In genomic region chr14:76020259-76020785, GRCm38 (mm10) we compare ENCODE assay signal across 19 mouse cellular contexts. TPM values are rescaled to one million over a fixed set of nuclear protein-coding genes. Genes with fewer than 3 reads are reported as not detected.
DNase-seq lines count a peak whose midpoint lies in the region; ATAC-seq and TF ChIP-seq lines count a peak whose summit lies in the region.
"Had no signal": no experiment of that assay in that cellular context is flagged by ENCODE, and none has a peak within 500 bp of the region (broad histone marks: within the 10 kb centered on the region; RNA-seq: fewer than 3 reads in every experiment).

No protein-coding gene starts in this region.

- ATAC-seq in forebrain, embryonic 11.5 days (replicated peaks; ENCODE audit: low FRiP score) = no peak
- ATAC-seq in forebrain, postnatal 0 days = no peak
- 0 out of 2 replicates have a peak, but pooled peaks have one; percentile 26 for ATAC-seq in forebrain, embryonic 15.5 days (replicated peaks)
- no peak for ATAC-seq in midbrain, embryonic 14.5 days (ENCODE audit: low FRiP score, low TSS enrichment)
- ATAC-seq in inflammation-experienced regulatory T-cells, adult 6 months = no peak

- no peak overlapping the region for H3K4me3 ChIP-seq in forebrain, embryonic 11.5 days (ENCODE audit: low read depth, low read length)
- no peak overlapping the region for H3K4me3 ChIP-seq in forebrain, postnatal 0 days (ENCODE audit: low read depth, low read length)
- H3K4me3 ChIP-seq in forebrain, embryonic 15.5 days = no peak overlapping the region
- no peak overlapping the region for H3K4me3 ChIP-seq in midbrain, embryonic 14.5 days (replicated peaks; ENCODE audit: low read depth, low read length)
- H3K4me3 ChIP-seq in heart, embryonic 10.5 days = no peak overlapping the region
- H3K4me3 ChIP-seq: embryonic facial prominence, embryonic 13.5 days; heart, embryonic 15.5 days had no signal

- H3K9ac ChIP-seq in forebrain, embryonic 11.5 days (ENCODE audit: low read length) = no peak overlapping the region
- no peak overlapping the region for H3K9ac ChIP-seq in forebrain, postnatal 0 days
- no peak overlapping the region for H3K9ac ChIP-seq in forebrain, embryonic 15.5 days (replicated peaks)
- no peak overlapping the region for H3K9ac ChIP-seq in midbrain, embryonic 14.5 days (replicated peaks; ENCODE audit: low read length)
- H3K9ac ChIP-seq: embryonic facial prominence, embryonic 13.5 days; heart, embryonic 15.5 days had no signal

- WGBS in forebrain, embryonic 11.5 days = 84% methylated on average over 5 of the region's 5 CpGs
- WGBS in forebrain, postnatal 0 days = 61% methylated on average over 5 of the region's 5 CpGs
- 57% methylated on average over 5 of the region's 5 CpGs for WGBS in forebrain, embryonic 15.5 days
- WGBS in midbrain, embryonic 14.5 days = 64% methylated on average over 5 of the region's 5 CpGs
- 80% methylated on average over 5 of the region's 5 CpGs for WGBS in heart, embryonic 10.5 days

- H3K9me3 ChIP-seq in forebrain, embryonic 11.5 days (ENCODE audit: control insufficient read depth, low read length) = no peaks in the 10 kb centered on the region; the same call in 1 of the 2 replicates
- H3K9me3 ChIP-seq in forebrain, postnatal 0 days (ENCODE audit: low read length) = no peaks in the 10 kb centered on the region
- no peaks in the 10 kb centered on the region for H3K9me3 ChIP-seq in forebrain, embryonic 15.5 days
- H3K9me3 ChIP-seq in midbrain, embryonic 14.5 days (ENCODE audit: control insufficient read depth, low read length) = no peaks in the 10 kb centered on the region
- H3K9me3 ChIP-seq in heart, embryonic 10.5 days = no peaks in the 10 kb centered on the region
- H3K9me3 ChIP-seq: heart, embryonic 15.5 days had no signal

- 0 out of 2 replicates have a peak overlapping the region, but pooled peaks have one; percentile 28 for H3K27ac ChIP-seq in forebrain, embryonic 11.5 days (ENCODE audit: low read depth, low read length)
- H3K27ac ChIP-seq in forebrain, postnatal 0 days (ENCODE audit: low read depth, low read length) = no peak overlapping the region
- H3K27ac ChIP-seq in forebrain, embryonic 15.5 days (replicated peaks) = peak overlapping the region; percentile 72
- peak overlapping the region; percentile 70 for H3K27ac ChIP-seq in midbrain, embryonic 14.5 days (replicated peaks; ENCODE audit: low read depth, low read length)
- H3K27ac ChIP-seq in heart, embryonic 10.5 days = no peak overlapping the region
- H3K27ac ChIP-seq: embryonic facial prominence, embryonic 13.5 days; heart, embryonic 15.5 days; macrophage had no signal

- H3K27me3 ChIP-seq in forebrain, embryonic 11.5 days (ENCODE audit: control insufficient read depth, insufficient read depth, low read length) = no peaks in the 10 kb centered on the region
- no peaks in the 10 kb centered on the region for H3K27me3 ChIP-seq in forebrain, postnatal 0 days (ENCODE audit: insufficient read depth, low read length)
- H3K27me3 ChIP-seq in forebrain, embryonic 15.5 days = no peaks in the 10 kb centered on the region
- H3K27me3 ChIP-seq in midbrain, embryonic 14.5 days (ENCODE audit: control insufficient read depth, insufficient read depth, low read length) = no peaks in the 10 kb centered on the region
- H3K27me3 ChIP-seq in heart, embryonic 10.5 days (ENCODE audit: insufficient read depth, poor library complexity, severe bottlenecking) = no peaks in the 10 kb centered on the region
- H3K27me3 ChIP-seq: CH12.LX; embryonic facial prominence, embryonic 13.5 days; heart, embryonic 15.5 days had no signal

- no peaks in the 10 kb centered on the region for H3K36me3 ChIP-seq in forebrain, embryonic 11.5 days (ENCODE audit: control insufficient read depth, insufficient read depth, low read length)
- no peaks in the 10 kb centered on the region for H3K36me3 ChIP-seq in forebrain, postnatal 0 days (ENCODE audit: insufficient read depth)
- no peaks in the 10 kb centered on the region for H3K36me3 ChIP-seq in forebrain, embryonic 15.5 days
- H3K36me3 ChIP-seq in midbrain, embryonic 14.5 days (ENCODE audit: control insufficient read depth, insufficient read depth, low read length) = no peaks in the 10 kb centered on the region
- H3K36me3 ChIP-seq in heart, embryonic 10.5 days = no peaks in the 10 kb centered on the region
- H3K36me3 ChIP-seq: embryonic facial prominence, embryonic 13.5 days; heart, embryonic 15.5 days had no signal

- peaks cover 3% of the 10 kb centered on the region; the same call in 1 of the 2 replicates for H3K4me1 ChIP-seq in forebrain, embryonic 11.5 days (replicated peaks; ENCODE audit: control insufficient read depth, insufficient read depth, low read length)
- H3K4me1 ChIP-seq in forebrain, postnatal 0 days (ENCODE audit: insufficient read depth) = no peaks in the 10 kb centered on the region
- peaks cover 23% of the 10 kb centered on the region for H3K4me1 ChIP-seq in forebrain, embryonic 15.5 days
- H3K4me1 ChIP-seq in midbrain, embryonic 14.5 days (ENCODE audit: control insufficient read depth, insufficient read depth, low read length) = peaks cover 7% of the 10 kb centered on the region
- H3K4me1 ChIP-seq in heart, embryonic 10.5 days = no peaks in the 10 kb centered on the region
- H3K4me1 ChIP-seq: embryonic facial prominence, embryonic 13.5 days; heart, embryonic 15.5 days had no signal

- DNase-seq in forebrain, embryonic 11.5 days (ENCODE audit: low spot score) = no peak
- DNase-seq in forebrain, postnatal 0 days = no peak
- peak; percentile 14 for DNase-seq in MN1 (ENCODE audit: low spot score)
- DNase-seq in midbrain, embryonic 14.5 days = no peak
- DNase-seq in heart, embryonic 10.5 days (ENCODE audit: low spot score) = no peak
- no peak for DNase-seq in adrenal gland, adult 2 months
- DNase-seq: adrenal gland, postnatal 25 days; cerebellum, adult 2 months; gastrocnemius, postnatal 10 days; heart, adult 18-20 months; kidney, postnatal 4 days; lung, adult 2 months; thymus, postnatal 4 days had no signal

- TF ChIP-seq CTCF in forebrain, postnatal 0 days (IDR thresholded peaks at IDR 0.05; ENCODE audit: low read depth) = no peak

- no peak overlapping the region for H3K4me2 ChIP-seq in forebrain, embryonic 11.5 days (ENCODE audit: low read depth, low read length, severe bottlenecking)
- H3K4me2 ChIP-seq in forebrain, postnatal 0 days (ENCODE audit: low read depth) = no peak overlapping the region
- H3K4me2 ChIP-seq in forebrain, embryonic 15.5 days (replicated peaks) = no peak overlapping the region
- H3K4me2 ChIP-seq in midbrain, embryonic 14.5 days (ENCODE audit: low read length) = no peak overlapping the region
- H3K4me2 ChIP-seq: embryonic facial prominence, embryonic 13.5 days; heart, embryonic 15.5 days had no signal

RNA-seq across cellular contexts. Expression of gene Gtf2f2, which starts 9.7 kb away (rescaled TPM):
- 57.0 and 59.0 TPM in 2 replicates for polyA plus RNA-seq in forebrain, embryonic 11.5 days (2014; fragmentation: Nextera tagmentation; extraction: Ambion mirVana)
- 41.5 and 43.8 TPM in 2 replicates for total RNA-seq in forebrain, postnatal 0 days (2014; rRNA removed)
- polyA plus RNA-seq in forebrain, postnatal 0 days (2015; fragmentation: Nextera tagmentation; extraction: Ambion mirVana) = 47.6 and 54.9 TPM in 2 replicates
- polyA plus RNA-seq in forebrain, embryonic 15.5 days (2015; fragmentation: Nextera tagmentation; extraction: Ambion mirVana) = 47.4 and 51.7 TPM in 2 replicates
- 40.1 and 44.3 TPM in 2 replicates for polyA plus RNA-seq in midbrain, embryonic 14.5 days (2014; fragmentation: Nextera tagmentation; extraction: Ambion mirVana)
- polyA plus RNA-seq in heart, embryonic 10.5 days (2016; fragmentation: Nextera tagmentation; extraction: Ambion mirVana) = 37.7 and 43.5 TPM in 2 replicates
- 10 to 100 TPM; 21.4 to 24.0 TPM for total RNA-seq in adrenal gland, adult 2 months (2021)
- polyA plus RNA-seq in adrenal gland, adult 2 months (2012; rRNA removed) = 1.3 and 2.5 TPM in 2 replicates
- polyA plus RNA-seq in inflammation-experienced regulatory T-cells, adult 6 months (2017; shearing (Covaris generic)) = 10 to 100 TPM; 41.4 to 54.9 (median 48.8) TPM

Comparison
In these comparisons a context has a peak if more than half of its experiments do, and no peak if none do; other contexts are left out.
1. H3K27ac ChIP-seq: peak in forebrain, embryonic 11.5 days (single experiment), forebrain, embryonic 15.5 days (single experiment) and midbrain, embryonic 14.5 days (single experiment); none in forebrain, postnatal 0 days (single experiment) and heart, embryonic 10.5 days (single experiment).
2. RNA of gene Gtf2f2, which starts 9.7 kb away (polyA plus RNA-seq): 57.0 to 59.0 TPM in forebrain, embryonic 11.5 days, 41.4 to 54.9 TPM in inflammation-experienced regulatory T-cells, adult 6 months, 47.6 to 54.9 TPM in forebrain, postnatal 0 days, 47.4 to 51.7 TPM in forebrain, embryonic 15.5 days, 40.1 to 44.3 TPM in midbrain, embryonic 14.5 days and 37.7 to 43.5 TPM in heart, embryonic 10.5 days; 1.3 to 2.5 TPM in adrenal gland, adult 2 months; every median in the first group is over 10 times any median in the second.